Mouse (Mus musculus): Measurements from ENCODE around the gene Vmn1r207-ps.
"Not testable (repeated sequence)": the region's sequence is repeated elsewhere in the genome, so short reads cannot be mapped to it uniquely, and the experiment has no call there.

The Vmn1r207-ps gene

DNA sequence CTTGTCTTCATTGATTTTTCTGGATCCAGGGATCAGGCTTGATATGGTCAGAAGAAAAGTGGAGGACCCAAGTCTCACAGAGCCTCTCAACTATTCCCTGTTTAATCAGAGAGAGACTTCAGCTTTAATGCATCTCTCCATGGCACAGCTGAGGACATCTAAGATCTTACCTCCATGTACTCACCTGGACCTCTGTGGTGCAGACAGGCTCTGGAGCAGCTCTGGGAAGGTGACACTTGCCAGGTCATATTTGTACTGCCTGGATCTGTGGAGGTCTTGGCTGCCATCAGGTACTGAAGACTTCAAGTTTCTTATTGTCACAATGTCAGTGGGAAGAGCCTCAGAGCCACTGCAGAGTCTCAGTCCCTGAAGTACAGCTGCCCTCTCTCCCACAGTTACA lies at the start of gene Vmn1r207-ps:
TSS of gene Vmn1r207-ps (minus strand) at position 101 of the 400 bp plus-strand sequence.
- not testable (repeated sequence) for DNase-seq (ENCODE audit: extremely low read depth, low read depth)

DNA sequence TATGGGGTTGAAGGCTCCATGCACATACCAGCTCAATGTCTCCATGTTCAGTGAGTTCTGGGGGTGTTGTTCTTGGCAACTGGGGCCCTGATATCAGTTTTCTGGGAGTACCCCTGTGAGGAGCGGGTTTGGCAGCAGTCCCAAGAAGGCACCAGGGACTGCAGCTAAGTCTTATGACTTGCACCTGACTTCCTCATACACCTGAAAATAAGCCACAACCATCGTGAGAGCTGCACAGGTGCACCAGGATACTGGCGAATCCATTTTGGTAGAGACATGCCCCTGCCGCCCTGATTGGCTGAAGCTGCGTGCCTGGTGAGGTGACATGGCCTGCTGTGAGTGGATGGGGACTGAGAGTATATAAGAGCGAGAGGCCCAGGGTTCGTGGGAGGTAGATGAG lies 47.9 kb upstream of the Vmn1r207-ps start, which contains the start of gene Vmn1r208:
TSS of gene Vmn1r208 (minus strand) at position 101 of the 400 bp plus-strand sequence.
- not testable (repeated sequence) for DNase-seq (ENCODE audit: extremely low read depth, low read depth)

DNA sequence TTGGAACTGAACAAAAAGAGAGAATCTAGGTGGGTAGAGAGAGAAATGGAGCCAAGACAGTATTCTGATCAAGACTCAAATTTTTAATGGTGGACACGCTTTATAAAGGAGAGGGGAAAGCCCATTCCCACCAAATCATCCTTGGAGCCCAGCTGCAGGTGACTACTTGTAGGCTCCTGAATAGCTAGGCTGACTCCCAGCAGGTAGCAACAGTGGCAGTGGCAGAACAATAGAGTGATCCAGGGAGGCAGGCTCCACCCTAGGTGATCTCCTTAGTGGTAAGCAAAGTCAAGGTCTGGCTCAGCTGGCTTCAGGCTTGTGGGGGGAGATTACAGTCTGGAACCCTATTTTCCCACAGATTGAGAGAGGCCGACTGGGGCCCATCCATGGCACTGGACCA lies 42.2 kb upstream of the Vmn1r207-ps start:
- not testable (repeated sequence) for DNase-seq (ENCODE audit: extremely low read depth, low read depth)

DNA sequence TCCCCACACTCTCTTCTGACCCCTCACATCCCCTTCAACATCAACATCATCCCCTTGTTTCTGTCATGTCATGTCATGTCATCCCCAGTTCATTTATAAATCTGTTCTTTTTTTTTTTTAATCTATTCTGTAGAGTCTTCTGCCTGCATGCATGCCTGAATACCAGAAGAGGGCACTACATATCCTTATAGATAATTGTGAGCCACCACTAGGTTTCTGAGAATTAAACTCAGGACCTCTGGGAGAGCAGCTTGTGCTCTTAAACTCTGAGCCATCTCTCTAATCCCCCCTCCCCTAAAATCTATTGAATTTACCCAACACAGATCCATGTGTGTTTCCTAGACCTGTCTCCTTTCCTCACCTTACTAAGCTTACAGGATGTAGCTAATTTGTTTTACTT lies 18.1 kb upstream of the Vmn1r207-ps start:
- DNase-seq (ENCODE audit: extremely low read depth, low read depth), result no peak

DNA sequence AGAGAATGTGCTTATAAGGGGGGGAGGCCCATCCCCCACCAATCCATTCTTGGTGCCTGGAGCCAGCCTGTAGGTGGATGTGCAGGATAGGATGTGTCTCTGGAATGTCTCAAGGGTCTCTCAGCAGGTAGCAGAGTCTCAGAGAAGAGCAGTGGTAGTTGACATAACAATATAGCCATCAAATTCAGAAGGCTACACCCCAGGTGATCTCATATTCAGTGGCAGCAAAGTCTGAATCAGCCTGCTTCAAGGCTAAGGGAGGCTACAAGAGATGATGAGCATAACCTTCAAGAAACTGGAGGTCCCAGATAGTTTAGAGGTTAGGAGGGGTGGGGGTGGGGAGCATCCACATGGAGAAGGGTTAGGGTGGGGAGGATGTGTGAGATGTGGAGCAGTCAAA lies 22.5 kb downstream of the Vmn1r207-ps start:
- not testable (repeated sequence) for DNase-seq (ENCODE audit: extremely low read depth, low read depth)

DNA sequence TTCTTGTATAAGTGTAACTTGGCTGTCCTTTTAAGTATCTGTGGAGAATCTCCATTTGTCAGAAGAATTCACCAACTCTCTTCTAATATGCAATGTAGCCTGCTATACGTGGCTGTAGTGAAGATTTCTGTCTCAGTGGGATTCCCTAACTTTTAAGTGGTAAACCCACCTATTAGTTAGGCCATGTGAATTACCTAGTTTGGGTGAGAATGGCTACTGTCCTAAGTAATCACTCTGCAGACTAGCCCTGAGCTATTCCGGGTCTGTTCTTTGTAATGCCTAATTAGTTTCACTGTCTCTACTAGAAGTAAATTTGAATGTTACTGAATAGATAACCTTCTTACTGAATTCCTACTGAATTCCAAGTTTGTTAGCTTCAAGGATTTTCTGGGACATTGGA lies 26.5 kb downstream of the Vmn1r207-ps start:
- DNase-seq (ENCODE audit: extremely low read depth, low read depth), result not testable (repeated sequence)
